Comparison of ENCODE assay signal across 9 mouse cellular contexts in genomic region chr5:125532545-125533224, GRCm38 (mm10). TPM values are rescaled to one million over a fixed set of nuclear protein-coding genes. Genes with fewer than 3 reads are reported as not detected.
DNase-seq lines count a peak whose midpoint lies in the region; ATAC-seq and TF ChIP-seq lines count a peak whose summit lies in the region.
"Had no signal": no experiment of that assay in that cellular context is flagged by ENCODE, and none has a peak within 500 bp of the region (broad histone marks: within the 10 kb centered on the region; RNA-seq: fewer than 3 reads in every experiment).

No protein-coding gene starts in this region.

- H3K9ac ChIP-seq in lung, postnatal 0 days (replicated peaks; ENCODE audit: low read depth) = no peak overlapping the region
- H3K9ac ChIP-seq in forebrain, embryonic 14.5 days (ENCODE audit: low read length) = peak overlapping the region; percentile 72
- H3K9ac ChIP-seq in limb, embryonic 13.5 days = peak overlapping the region; percentile 56

- TF ChIP-seq CTCF in lung, postnatal 0 days (IDR thresholded peaks at IDR 0.05) = no peak
- no peak for TF ChIP-seq CTCF in small intestine, adult 2 months (IDR thresholded peaks at IDR 0.05; ENCODE audit: extremely low read depth, insufficient read length, insufficient replicate concordance, low read depth, low read length)

- H3K4me2 ChIP-seq in lung, postnatal 0 days (replicated peaks; ENCODE audit: low read depth, low read length) = peak overlapping the region; percentile 53
- peak overlapping the region; percentile 94 for H3K4me2 ChIP-seq in forebrain, embryonic 14.5 days (ENCODE audit: low read length)
- peak overlapping the region; percentile 90 for H3K4me2 ChIP-seq in limb, embryonic 13.5 days (replicated peaks)

- no peak for TF ChIP-seq POLR2A in small intestine, adult 2 months (IDR thresholded peaks at IDR 0.05; ENCODE audit: low read depth, low read length)

- no peak for DNase-seq in lung, postnatal 0 days (ENCODE audit: low spot score)
- DNase-seq in lung, postnatal 36 days = no peak
- peak; percentile 29 for DNase-seq in forebrain, embryonic 14.5 days (ENCODE audit: low spot score)
- no peak for DNase-seq in adipocyte (ENCODE audit: low spot score)
- DNase-seq in thymus, postnatal 0 days (ENCODE audit: low spot score) = no peak
- DNase-seq: lung, adult 2 months; thymus, postnatal 36 days had no signal

- peak overlapping the region; percentile 25 for H3K4me3 ChIP-seq in lung, postnatal 0 days (ENCODE audit: low read depth, low read length)
- peak overlapping the region; percentile 54 for H3K4me3 ChIP-seq in forebrain, embryonic 14.5 days (ENCODE audit: low read depth, low read length)
- H3K4me3 ChIP-seq in limb, embryonic 13.5 days = peak overlapping the region; percentile 54
- H3K4me3 ChIP-seq in small intestine, adult 2 months (ENCODE audit: low read depth, low read length) = peak overlapping the region; percentile 12

- no peaks in the 10 kb centered on the region for H3K9me3 ChIP-seq in lung, postnatal 0 days (ENCODE audit: low read length)
- H3K9me3 ChIP-seq in forebrain, embryonic 14.5 days (replicated peaks; ENCODE audit: control insufficient read depth, low read length) = no peaks in the 10 kb centered on the region
- H3K9me3 ChIP-seq in limb, embryonic 13.5 days = no peaks in the 10 kb centered on the region

- under 1% methylated on average over 39 of the region's 64 CpGs for WGBS in lung, postnatal 0 days
- 1% methylated on average over 34 of the region's 64 CpGs for WGBS in forebrain, embryonic 14.5 days
- 1% methylated on average over 31 of the region's 64 CpGs for WGBS in limb, embryonic 13.5 days
- 4% methylated on average over 64 of the region's 64 CpGs for WGBS in small intestine, adult 2 months

- H3K36me3 ChIP-seq in lung, postnatal 0 days (ENCODE audit: insufficient read depth, low read length) = no peaks in the 10 kb centered on the region
- H3K36me3 ChIP-seq in forebrain, embryonic 14.5 days (ENCODE audit: control insufficient read depth, insufficient read depth, low read length) = no peaks in the 10 kb centered on the region
- H3K36me3 ChIP-seq in limb, embryonic 13.5 days = no peaks in the 10 kb centered on the region
- no peaks in the 10 kb centered on the region for H3K36me3 ChIP-seq in small intestine, adult 2 months (ENCODE audit: control insufficient read depth, insufficient read depth, low read length)

- no peaks in the 10 kb centered on the region for H3K4me1 ChIP-seq in lung, postnatal 0 days (ENCODE audit: insufficient read depth, low read depth, low read length)
- peaks cover 14% of the 10 kb centered on the region for H3K4me1 ChIP-seq in forebrain, embryonic 14.5 days (ENCODE audit: control insufficient read depth, insufficient read depth, low read length)
- H3K4me1 ChIP-seq in limb, embryonic 13.5 days = peaks cover 24% of the 10 kb centered on the region
- H3K4me1 ChIP-seq in small intestine, adult 2 months (ENCODE audit: control insufficient read depth, insufficient read depth, insufficient read length, low read length) = no peaks in the 10 kb centered on the region

- no peak for TF ChIP-seq EP300 in lung, postnatal 0 days (IDR thresholded peaks at IDR 0.05)

- no peak for ATAC-seq in lung, postnatal 0 days
- ATAC-seq in forebrain, embryonic 14.5 days = peak; percentile 38
- ATAC-seq in limb, embryonic 13.5 days (ENCODE audit: low FRiP score, low read depth) = 0 out of 2 replicates have a peak, but pooled peaks have one; percentile 52

- H3K27me3 ChIP-seq in lung, postnatal 0 days (replicated peaks; ENCODE audit: insufficient read depth, low read length) = peaks cover 39% of the 10 kb centered on the region
- H3K27me3 ChIP-seq in forebrain, embryonic 14.5 days (replicated peaks; ENCODE audit: control insufficient read depth, insufficient read depth, low read length) = peaks cover 38% of the 10 kb centered on the region
- H3K27me3 ChIP-seq in limb, embryonic 13.5 days = peaks cover 96% of the 10 kb centered on the region
- peaks cover 37% of the 10 kb centered on the region for H3K27me3 ChIP-seq in small intestine, adult 2 months (ENCODE audit: control insufficient read depth, insufficient read depth, low read length)

- H3K27ac ChIP-seq in lung, postnatal 0 days (ENCODE audit: low read length) = no peak overlapping the region
- peak overlapping the region; percentile 39; the same call in 1 of the 2 replicates for H3K27ac ChIP-seq in forebrain, embryonic 14.5 days (ENCODE audit: low read depth, low read length)
- H3K27ac ChIP-seq in limb, embryonic 13.5 days = no peak overlapping the region
- no peak overlapping the region for H3K27ac ChIP-seq in small intestine, adult 2 months (ENCODE audit: insufficient read depth, low read depth, low read length)

RNA-seq across cellular contexts. Expression of gene Tmem132b, which starts 1.1 kb away (rescaled TPM):
- polyA plus RNA-seq in lung, postnatal 0 days (2015; fragmentation: Nextera tagmentation; extraction: Ambion mirVana) = not detected in 2 replicates
- polyA plus RNA-seq in forebrain, embryonic 14.5 days (2014; fragmentation: Nextera tagmentation; extraction: Ambion mirVana) = 3.1 and 4.4 TPM in 2 replicates
- 0.14 and 0.23 TPM in 2 replicates for polyA plus RNA-seq in limb, embryonic 13.5 days (2015; fragmentation: Nextera tagmentation; extraction: Ambion mirVana)
- 0.06 TPM in 1 of 2 replicates, not detected in the other for polyA plus RNA-seq in small intestine, adult 2 months (2012; rRNA removed)
- 0.04 TPM in 1 of 2 replicates, not detected in the other for polyA plus RNA-seq in thymus, postnatal 0 days (2015; fragmentation: Nextera tagmentation; extraction: Ambion mirVana)

RNA-seq across cellular contexts. Expression of gene Aacs, which starts 57.1 kb away (rescaled TPM):
- polyA plus RNA-seq in lung, postnatal 0 days (2015; fragmentation: Nextera tagmentation; extraction: Ambion mirVana) = 20.0 and 25.9 TPM in 2 replicates
- polyA plus RNA-seq in forebrain, embryonic 14.5 days (2014; fragmentation: Nextera tagmentation; extraction: Ambion mirVana) = 51.8 and 71.1 TPM in 2 replicates
- polyA plus RNA-seq in limb, embryonic 13.5 days (2015; fragmentation: Nextera tagmentation; extraction: Ambion mirVana) = 35.2 and 35.3 TPM in 2 replicates
- polyA plus RNA-seq in small intestine, adult 2 months (2012; rRNA removed) = 23.9 and 37.6 TPM in 2 replicates
- polyA plus RNA-seq in thymus, postnatal 0 days (2015; fragmentation: Nextera tagmentation; extraction: Ambion mirVana) = 31.3 and 32.7 TPM in 2 replicates
